Comparison of ENCODE assay signal across 8 mouse cellular contexts in the genomic region with DNA sequence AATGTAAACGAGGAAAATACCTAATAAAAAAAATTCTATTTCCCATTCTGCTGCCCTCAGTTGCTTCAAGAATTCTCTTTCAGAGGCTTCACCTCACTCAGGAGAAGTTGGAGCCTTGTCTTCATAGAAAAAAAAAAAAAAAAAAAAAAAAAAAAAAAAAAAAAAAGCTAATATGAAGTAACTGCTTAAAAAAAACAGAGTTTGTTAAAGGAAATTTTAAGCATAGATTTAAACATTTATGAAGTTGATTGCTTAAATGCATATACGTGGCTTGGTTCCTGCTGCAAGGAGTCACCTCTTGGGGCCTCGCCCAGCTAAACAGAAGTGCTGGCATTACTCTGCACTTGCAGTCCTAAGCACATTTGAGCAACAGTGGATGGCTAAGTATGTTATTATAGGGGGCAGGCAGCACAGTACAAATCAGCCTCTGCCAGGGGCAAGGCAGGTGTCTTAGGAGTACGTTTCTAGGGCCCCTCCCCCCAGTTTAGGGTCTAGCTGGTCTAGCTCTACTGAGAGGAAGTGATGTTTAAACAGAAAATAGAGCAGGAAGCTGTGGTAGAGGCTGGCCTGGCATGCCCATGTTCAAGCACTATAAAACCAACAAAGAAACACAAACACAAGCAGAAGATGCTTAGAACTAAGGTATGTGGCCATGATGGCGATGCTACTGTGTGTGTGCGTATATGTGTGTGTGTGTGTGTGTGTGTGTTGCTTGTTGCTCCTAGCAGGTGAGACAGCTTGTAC. TPM values are rescaled to one million over a fixed set of nuclear protein-coding genes. Genes with fewer than 3 reads are reported as not detected.
DNase-seq lines count a peak whose midpoint lies in the region; ATAC-seq and TF ChIP-seq lines count a peak whose summit lies in the region.

A gene (plus strand): TSS at position 528 of the 744 bp plus-strand sequence.

- no peak within 1 kb of the TSS for H3K9ac ChIP-seq in embryonic facial prominence, embryonic 11.5 days (replicated peaks; ENCODE audit: low read length)
- no peak within 1 kb of the TSS for H3K9ac ChIP-seq in intestine, embryonic 15.5 days

- no peaks in the 10 kb centered on the region for H3K9me3 ChIP-seq in embryonic facial prominence, embryonic 11.5 days (replicated peaks; ENCODE audit: control insufficient read depth, low read length)
- H3K9me3 ChIP-seq in intestine, embryonic 15.5 days: no peaks in the 10 kb centered on the region
- no peaks in the 10 kb centered on the region for H3K9me3 ChIP-seq in midbrain, embryonic 10.5 days (replicated peaks)

- peak within 1 kb of the TSS; percentile 87 for H3K4me3 ChIP-seq in lung, adult 2 months (replicated peaks; ENCODE audit: extremely low read depth, low read depth, low read length)
- H3K4me3 ChIP-seq in embryonic facial prominence, embryonic 11.5 days (ENCODE audit: low read depth, low read length): peak within 1 kb of the TSS; percentile 39
- H3K4me3 ChIP-seq in intestine, embryonic 15.5 days (replicated peaks): peak within 1 kb of the TSS; percentile 45
- H3K4me3 ChIP-seq in midbrain, embryonic 10.5 days: peak within 1 kb of the TSS; percentile 64

- intact Hi-C loops in gastrocnemius, postnatal 36 days (cut with DNase I): loop anchor here (2.0 kb wide), 2 partner anchors 35 to 177 kb away; a partner anchor contains a TSS

- no peak for TF ChIP-seq POLR2A in lung, adult 2 months (IDR thresholded peaks at IDR 0.05; ENCODE audit: borderline replicate concordance, extremely low read depth, low read depth, low read length)

- DNase-seq in lung, adult 2 months: no peak
- DNase-seq in lung, postnatal 14 days: no peak
- no peak for DNase-seq in embryonic facial prominence, embryonic 11.5 days (ENCODE audit: low spot score)
- no peak for DNase-seq in midbrain, embryonic 10.5 days (ENCODE audit: low spot score)
- peak; percentile 82 for DNase-seq in thymus, postnatal 4 days
- DNase-seq in gastrocnemius, postnatal 36 days: no peak
- DNase-seq in frontal cortex, postnatal 25 days (ENCODE audit: low spot score in 2 of 2): no peak

- peaks cover 8% of the 10 kb centered on the region for H3K4me1 ChIP-seq in lung, adult 2 months (ENCODE audit: control insufficient read depth, insufficient read depth, low read length)
- H3K4me1 ChIP-seq in embryonic facial prominence, embryonic 11.5 days (ENCODE audit: control insufficient read depth, insufficient read depth, low read length): peaks cover 5% of the 10 kb centered on the region
- H3K4me1 ChIP-seq in intestine, embryonic 15.5 days (replicated peaks): peaks cover 13% of the 10 kb centered on the region
- H3K4me1 ChIP-seq in midbrain, embryonic 10.5 days: peaks cover 14% of the 10 kb centered on the region

- no peak for TF ChIP-seq CTCF in lung, adult 2 months (IDR thresholded peaks at IDR 0.05; ENCODE audit: insufficient read depth, low read length)

- peak within 1 kb of the TSS; percentile 87 for H3K4me2 ChIP-seq in embryonic facial prominence, embryonic 11.5 days (ENCODE audit: low read depth, low read length)
- H3K4me2 ChIP-seq in intestine, embryonic 15.5 days (replicated peaks): peak within 1 kb of the TSS; percentile 93

- no peak within 1 kb of the TSS for H3K27ac ChIP-seq in embryonic facial prominence, embryonic 11.5 days (replicated peaks; ENCODE audit: low read depth, low read length)
- H3K27ac ChIP-seq in intestine, embryonic 15.5 days: no peak within 1 kb of the TSS
- H3K27ac ChIP-seq in midbrain, embryonic 10.5 days (replicated peaks): no peak within 1 kb of the TSS

- no peaks in the 10 kb centered on the region for H3K36me3 ChIP-seq in embryonic facial prominence, embryonic 11.5 days (replicated peaks; ENCODE audit: control insufficient read depth, insufficient read depth, low read depth, low read length)
- no peaks in the 10 kb centered on the region for H3K36me3 ChIP-seq in intestine, embryonic 15.5 days
- no peaks in the 10 kb centered on the region for H3K36me3 ChIP-seq in midbrain, embryonic 10.5 days

- ATAC-seq in embryonic facial prominence, embryonic 11.5 days (replicated peaks; ENCODE audit: insufficient number of reproducible peaks, low FRiP score, low TSS enrichment, low read depth): no peak
- no peak for ATAC-seq in intestine, embryonic 15.5 days

- WGBS in lung, adult 2 months: 55% methylated on average over 6 of the region's 6 CpGs
- WGBS in embryonic facial prominence, embryonic 11.5 days: 86% methylated on average over 6 of the region's 6 CpGs
- WGBS in intestine, embryonic 15.5 days: 72% methylated on average over 6 of the region's 6 CpGs
- 85% methylated on average over 6 of the region's 6 CpGs for WGBS in midbrain, embryonic 10.5 days

- H3K27me3 ChIP-seq in embryonic facial prominence, embryonic 11.5 days (ENCODE audit: control insufficient read depth, insufficient read depth, low read length): no peaks in the 10 kb centered on the region
- H3K27me3 ChIP-seq in intestine, embryonic 15.5 days (replicated peaks): no peaks in the 10 kb centered on the region; the same call in 1 of the 2 replicates
- peaks cover 17% of the 10 kb centered on the region for H3K27me3 ChIP-seq in midbrain, embryonic 10.5 days (ENCODE audit: low read depth, poor library complexity, severe bottlenecking)

RNA-seq across cellular contexts. Expression of the gene that starts here (rescaled TPM):
- 19.6 and 21.8 TPM in 2 replicates for polyA plus RNA-seq in lung, adult 2 months (2012; rRNA removed)
- polyA plus RNA-seq in embryonic facial prominence, embryonic 11.5 days (2014; fragmentation: Nextera tagmentation; extraction: Ambion mirVana): 4.2 and 5.2 TPM in 2 replicates
- 10.0 and 10.7 TPM in 2 replicates for polyA plus RNA-seq in intestine, embryonic 15.5 days (2015; fragmentation: Nextera tagmentation; extraction: Ambion mirVana)
- 3.5 and 6.4 TPM in 2 replicates for polyA plus RNA-seq in midbrain, embryonic 10.5 days (2016; fragmentation: Nextera tagmentation; extraction: Ambion mirVana)
- total RNA-seq in gastrocnemius, postnatal 36 days (2021): 1 to 10 TPM in 1 of 2 experiments, under 1 TPM in 1; 0.87 to 1.1 TPM
